Mouse (Mus musculus) lung, embryonic 14.5 days (tissue): Measurements from ENCODE around the gene Rps17. TPM values are rescaled to one million over a fixed set of nuclear protein-coding genes. Genes with fewer than 3 reads are reported as not detected.

ENCODE experiments used
- ATAC-seq: fragments of 200-750 bp; cut with Nextera tagmentation; 2 replicates; pipeline ENCODE4 v1.8.0; 2017; ENCODE audit warnings: mild to moderate bottlenecking, moderate TSS enrichment, moderate library complexity; ENCODE audit not compliant: insufficient read depth
- DNase-seq: peaks from one replicate; pipeline ENCODE4 v3.0.0-alpha.2; 2015
- H3K27ac ChIP-seq: fragments of 300-500 bp; sonication (generic); 2 replicates; pipeline ENCODE4 v1.5.1; 2014; ENCODE audit warnings: low read depth, mild to moderate bottlenecking, moderate library complexity
- H3K27me3 ChIP-seq: fragments of 300-500 bp; sonication (generic); 2 replicates; pipeline ENCODE4 v1.6.1; 2014; ENCODE audit warnings: low read length, control low read depth; ENCODE audit not compliant: insufficient read depth
- H3K36me3 ChIP-seq: fragments of 300-500 bp; sonication (generic); 2 replicates; pipeline ENCODE4 v1.6.1; 2014; ENCODE audit warnings: control low read depth; ENCODE audit not compliant: insufficient read depth
- H3K4me1 ChIP-seq: fragments of 300-500 bp; sonication (generic); 2 replicates; pipeline ENCODE4 v1.6.1; 2014; ENCODE audit warnings: antibody characterized with exemption, control low read depth; ENCODE audit not compliant: insufficient read depth
- H3K4me2 ChIP-seq: fragments of 300-500 bp; sonication (generic); 2 replicates; pipeline ENCODE4 v1.6.1; 2014; ENCODE audit warnings: mild to moderate bottlenecking
- H3K4me3 ChIP-seq: fragments of 300-500 bp; sonication (generic); 2 replicates; pipeline ENCODE4 v1.5.1; 2014; ENCODE audit warnings: low read depth, low read length
- H3K9ac ChIP-seq: fragments of 300-500 bp; sonication (generic); 2 replicates; pipeline ENCODE4 v1.6.1; 2014
- H3K9me3 ChIP-seq: fragments of 300-500 bp; sonication (generic); 2 replicates; pipeline ENCODE4 v1.6.1; 2016; ENCODE audit warnings: low read depth, low read length, control low read depth
- CTCF ChIP-seq: IDR thresholded peaks from 2 replicates; pipeline ENCODE4 v1.5.1; 2016; ENCODE audit warnings: antibody characterized with exemption, low read depth
- WGBS: fragments of 180-500 bp; shearing (Covaris S2); extraction: QIAGEN DNeasy Blood & Tissue Kit; methylation state at CpG from one replicate; pipeline ENCODE4 v1.1.7; 2014; 5-methylcytosine and 5-hydroxymethylcytosine counted together
- polyA plus RNA-seq: library from polyadenylated mRNA; unstranded; fragments of >200 nt; fragmentation: Nextera tagmentation; extraction: Ambion mirVana; gene quantifications from 2 replicates; pipeline ENCODE4 v1.2.1, GENCODE M21; 2014

Gene Rps17
- polyA plus RNA-seq, 1 experiment from 2014 or later, result 1,388 TPM

GRCm38 (mm10) chr7:81303682-81304081 is 41.4 kb downstream of the Rps17 start:
- Histone ChIP-seq H3K27me3 (no peaks in the 10 kb centered on the region), H3K9me3 (no peaks in the 10 kb centered on the region), H3K4me3 (no peak overlapping the region), H3K4me1 (no peaks in the 10 kb centered on the region), H3K36me3 (no peaks in the 10 kb centered on the region), H3K4me2 (no peak overlapping the region), H3K27ac (no peak overlapping the region), H3K9ac (no peak overlapping the region)
- peak; percentile 51 for TF ChIP-seq CTCF
- WGBS, result 91% methylated on average over 2 of the region's 2 CpGs
- no peak for ATAC-seq
- DNase-seq, result no peak

- no peak overlapping the region for H3K4me3 ChIP-seq
- no peaks in the 10 kb centered on the region for H3K27me3 ChIP-seq
- ATAC-seq, result no peak
- no peaks in the 10 kb centered on the region for H3K36me3 ChIP-seq
- TF ChIP-seq CTCF, result no peak
- DNase-seq, result no peak
- H3K27ac ChIP-seq, result no peak overlapping the region
- no peaks in the 10 kb centered on the region for H3K9me3 ChIP-seq
- no peaks in the 10 kb centered on the region for H3K4me1 ChIP-seq
- no peak overlapping the region for H3K4me2 ChIP-seq
- WGBS, result 79% methylated on average over 7 of the region's 7 CpGs
- H3K9ac ChIP-seq, result no peak overlapping the region
Measured at GRCm38 (mm10) chr7:81301323-81301722, 43.7 kb downstream of the Rps17 start.

GRCm38 (mm10) chr7:81298206-81298605 is 46.8 kb downstream of the Rps17 start:
- Histone ChIP-seq H3K4me2 (no peak overlapping the region), H3K4me3 (no peak overlapping the region), H3K27ac (no peak overlapping the region), H3K27me3 (no peaks in the 10 kb centered on the region), H3K9ac (no peak overlapping the region), H3K4me1 (no peaks in the 10 kb centered on the region), H3K36me3 (no peaks in the 10 kb centered on the region), H3K9me3 (no peaks in the 10 kb centered on the region)
- no peak for TF ChIP-seq CTCF
- DNase-seq (no peak), ATAC-seq (no peak)
- WGBS, result 27% methylated on average over 6 of the region's 6 CpGs

GRCm38 (mm10) chr7:81295169-81295568 is 49.9 kb downstream of the Rps17 start:
- TF ChIP-seq CTCF, result no peak
- no peak overlapping the region for H3K4me3 ChIP-seq
- WGBS, result 74% methylated on average over 2 of the region's 2 CpGs
- H3K9me3 ChIP-seq, result no peaks in the 10 kb centered on the region
- no peak overlapping the region for H3K4me2 ChIP-seq
- DNase-seq (no peak), ATAC-seq (no peak)
- H3K4me1 ChIP-seq, result no peaks in the 10 kb centered on the region
- no peaks in the 10 kb centered on the region for H3K36me3 ChIP-seq
- H3K9ac ChIP-seq, result no peak overlapping the region
- no peaks in the 10 kb centered on the region for H3K27me3 ChIP-seq
- no peak overlapping the region for H3K27ac ChIP-seq

Other genes with a start within 250 kb of the Rps17 start
- not detected in 2 replicates for gene Slc28a1, start 230.5 kb downstream of the Rps17 start, polyA plus RNA-seq
- 6.2 and 6.8 TPM in 2 replicates for gene Pde8a, start 131.7 kb downstream of the Rps17 start, polyA plus RNA-seq
- 0.36 and 0.62 TPM in 2 replicates for gene Cpeb1, start 110.2 kb upstream of the Rps17 start, polyA plus RNA-seq
- gene Ap3b2, start 148.7 kb upstream of the Rps17 start, polyA plus RNA-seq, result 0.14 and 0.55 TPM in 2 replicates
- not detected in 2 replicates for gene BC048679, start 153.0 kb upstream of the Rps17 start, polyA plus RNA-seq
- 0.12 and 0.37 TPM in 2 replicates for gene Fsd2, start 221.7 kb upstream of the Rps17 start, polyA plus RNA-seq
- 8.0 and 9.3 TPM in 2 replicates for gene Whamm, start 226.0 kb upstream of the Rps17 start, polyA plus RNA-seq